Mouse (Mus musculus) heart, postnatal 0 days (tissue): Measurements from ENCODE around the gene Begain.

ENCODE experiments used
- CTCF ChIP-seq: IDR thresholded peaks from 2 replicates; pipeline ENCODE4 v1.5.1; 2016; ENCODE audit warnings: antibody characterized with exemption, control low read depth, low read depth
- EP300 ChIP-seq: IDR thresholded peaks from 2 replicates; pipeline ENCODE4 v1.6.1; 2016; ENCODE audit warnings: antibody characterized with exemption, low read depth

DNA sequence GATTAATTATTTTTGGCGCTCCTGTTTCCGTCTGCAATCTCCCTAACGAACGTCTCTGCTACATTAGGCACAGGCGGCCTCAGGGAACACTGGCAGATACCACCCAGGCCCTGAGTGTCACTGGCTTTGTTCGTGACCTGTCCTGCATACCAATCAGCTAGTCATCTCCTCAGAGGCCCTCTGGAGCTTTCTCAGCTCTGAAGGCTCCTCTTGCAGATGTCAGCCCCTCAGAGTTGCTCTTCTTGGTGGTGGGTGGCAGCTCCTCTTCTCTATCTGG, 85.4 kb downstream of the Begain start:
- TF ChIP-seq CTCF, result no peak
- TF ChIP-seq EP300, result no peak
